Mouse (Mus musculus) layer of hippocampus, postnatal 25 days (tissue): ENCODE measurements around the gene Cacna1s. TPM values are rescaled to one million over a fixed set of nuclear protein-coding genes. Genes with fewer than 3 reads are reported as not detected.
A peak's percentile ranks its signal among the peaks of the same experiment; 100 is the strongest.

Experiments
- DNase-seq, 2 experiments: peaks; one replicate each; pipeline ENCODE4 v3.0.0; 2022; ENCODE audit warnings: mixed read lengths in 2 of 2, low spot score in 1 of 2; ENCODE audit errors: extremely low spot score in 1 of 2
- total RNA-seq, 2 experiments: library from RNA; stranded (reverse); gene quantifications; 2 replicates each; pipeline ENCODE4 v1.2.3; 2021

Gene Cacna1s
- total RNA-seq, 2 experiments from 2014 or later = 0.44 to 0.45 TPM

- DNase-seq = no peak
Measured at GRCm38 (mm10) chr1:136134547-136134946, 82.0 kb downstream of the Cacna1s start.

DNA sequence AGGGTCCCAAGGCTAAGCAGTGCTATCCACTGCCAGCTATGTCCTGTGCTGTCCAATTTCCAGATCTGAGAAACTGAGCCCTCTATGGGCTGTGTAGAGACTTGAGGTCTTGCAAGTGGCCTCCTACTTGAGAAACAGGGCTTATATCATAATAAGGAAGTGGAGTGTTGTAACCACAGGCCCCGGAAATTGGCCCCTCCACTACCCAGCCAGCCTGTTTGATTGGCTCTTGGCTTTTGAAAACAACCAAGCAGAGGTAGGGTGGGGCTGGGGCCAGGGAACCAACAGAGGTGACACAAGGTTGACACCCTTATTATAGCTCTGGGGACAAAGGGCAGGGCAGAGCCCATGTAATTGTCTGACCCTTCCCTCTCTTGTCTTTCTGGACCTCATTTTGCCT is 82.5 kb downstream of the Cacna1s start:
- DNase-seq = no peak

GRCm38 (mm10) chr1:136135777-136136444 is 83.4 kb downstream of the Cacna1s start:
- no peak for DNase-seq

DNA sequence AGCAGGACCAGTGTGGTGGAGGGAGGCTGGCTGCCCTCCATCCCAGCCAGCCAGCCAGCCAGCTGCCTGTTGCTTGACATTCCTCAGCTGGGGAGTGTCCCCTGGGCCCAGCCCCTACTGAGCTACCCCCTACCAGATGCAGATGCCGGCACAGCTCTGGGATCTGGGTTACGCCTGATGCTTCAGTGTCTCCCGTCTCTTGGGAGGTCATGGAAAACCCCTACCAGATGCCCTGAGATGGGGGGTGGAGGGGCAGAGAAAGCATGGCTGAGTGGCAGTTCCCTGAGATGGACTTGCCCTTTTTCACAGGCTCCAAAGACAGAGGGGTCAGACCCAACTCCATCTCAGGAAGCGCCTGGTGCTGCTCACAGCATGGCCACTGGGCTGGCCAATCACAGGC is 84.0 kb downstream of the Cacna1s start:
- no peak for DNase-seq

GRCm38 (mm10) chr1:136137071-136137531 is 84.6 kb downstream of the Cacna1s start:
- no peak for DNase-seq

DNA sequence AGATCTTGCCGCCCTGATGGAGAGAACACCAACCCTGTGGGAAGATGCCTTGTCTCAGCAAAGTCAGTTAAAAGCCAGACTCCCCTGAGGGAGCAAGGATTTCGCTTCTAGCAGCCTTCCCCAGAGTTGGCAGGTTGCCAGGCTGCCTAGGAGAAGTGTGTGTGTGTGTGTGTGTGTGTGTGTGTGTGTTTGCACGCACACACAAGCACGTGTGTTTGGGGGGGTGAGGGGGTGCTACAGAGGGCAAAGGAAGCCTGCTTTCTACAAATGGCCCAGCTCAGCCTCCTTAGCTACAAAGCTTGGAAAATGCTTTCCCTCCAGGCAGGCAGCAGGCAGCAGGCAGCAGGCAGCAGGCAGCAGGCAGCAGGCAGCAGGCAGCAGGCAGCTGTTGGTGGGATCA is 85.0 kb downstream of the Cacna1s start:
- peak in 1 of 2 experiments; percentile 52 for DNase-seq

DNA sequence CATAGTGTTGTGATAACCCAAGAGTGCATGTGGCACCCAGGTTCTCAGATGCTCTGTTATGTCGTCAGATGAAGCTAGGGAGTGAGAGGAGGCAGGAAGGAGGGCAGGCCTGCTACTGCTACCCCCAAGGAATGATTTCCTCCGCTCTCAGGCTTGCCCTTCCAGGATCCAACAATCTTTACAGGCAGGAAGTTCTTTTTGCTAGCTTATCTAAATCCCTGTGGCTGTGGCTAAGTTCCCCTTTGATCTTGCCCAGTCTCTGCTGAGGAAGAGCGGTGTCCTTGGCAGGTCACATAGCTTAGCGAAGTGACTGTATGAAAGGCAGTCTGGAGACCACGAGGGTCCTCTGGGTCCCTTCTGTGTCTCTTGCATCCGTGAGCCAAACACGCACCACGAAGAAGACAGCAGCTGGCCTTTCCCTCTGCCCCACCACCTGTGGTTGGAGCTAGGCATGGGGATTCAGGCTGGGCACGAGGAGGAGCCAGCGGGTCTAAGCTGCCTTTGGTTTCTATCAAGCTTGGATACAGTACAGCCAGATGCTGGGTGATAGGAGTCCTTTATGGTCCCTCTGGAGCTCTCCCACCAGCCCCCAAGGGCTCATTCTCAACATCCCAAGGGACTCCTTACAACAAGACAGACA is 85.8 kb downstream of the Cacna1s start:
- no peak for DNase-seq

- DNase-seq = peak; percentile 63 to 66
Measured at GRCm38 (mm10) chr1:136139990-136140640, 87.6 kb downstream of the Cacna1s start.

GRCm38 (mm10) chr1:136141176-136141950 is 88.8 kb downstream of the Cacna1s start:
- no peak for DNase-seq

DNA sequence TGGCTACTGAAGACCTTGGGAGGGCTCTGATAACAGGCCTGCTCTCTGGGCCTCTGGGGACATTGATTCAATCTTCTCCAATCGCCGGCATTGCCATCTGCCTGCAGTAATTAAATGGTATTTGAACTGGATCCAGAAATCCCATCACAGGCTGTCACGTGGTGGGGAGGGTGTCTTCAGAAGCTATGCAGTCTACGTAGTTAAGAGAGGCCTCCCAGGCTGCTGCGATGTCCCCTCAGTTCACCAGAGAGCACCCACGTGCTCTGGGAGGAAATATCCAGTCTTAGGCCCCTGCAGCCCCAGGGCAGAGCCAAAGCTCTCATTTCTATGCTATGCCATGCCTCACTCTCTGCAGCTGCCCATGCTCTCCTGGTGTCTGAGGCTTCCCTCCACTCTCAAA is 89.8 kb downstream of the Cacna1s start:
- DNase-seq = no peak

GRCm38 (mm10) chr1:136143514-136143913 is 91.0 kb downstream of the Cacna1s start:
- DNase-seq = peak in 1 of 2 experiments; percentile 37

DNA sequence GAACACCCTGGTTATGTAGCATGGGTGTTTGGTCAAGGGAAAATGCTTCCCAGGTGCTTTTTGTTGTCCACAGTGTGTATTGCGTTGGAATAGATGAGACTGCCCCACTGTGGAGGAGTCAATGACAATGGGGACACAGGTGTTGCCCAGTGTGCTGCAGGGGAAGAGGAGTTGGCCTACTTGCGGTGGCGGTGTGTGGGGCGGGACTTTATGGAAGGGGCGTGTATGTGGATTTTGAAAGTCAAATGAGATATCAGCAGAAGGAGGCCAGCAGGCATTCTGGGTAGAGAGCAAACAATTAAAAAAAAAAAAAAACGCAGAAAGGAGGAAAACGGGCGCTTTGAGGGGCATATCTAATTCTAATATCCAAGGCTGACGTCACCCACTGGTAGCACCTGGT is 97.2 kb downstream of the Cacna1s start:
- DNase-seq = no peak

- DNase-seq = no peak
Measured at GRCm38 (mm10) chr1:136151371-136151770, 98.8 kb downstream of the Cacna1s start.

- no peak for DNase-seq
Measured at GRCm38 (mm10) chr1:136156304-136156703, 103.8 kb downstream of the Cacna1s start.

DNA sequence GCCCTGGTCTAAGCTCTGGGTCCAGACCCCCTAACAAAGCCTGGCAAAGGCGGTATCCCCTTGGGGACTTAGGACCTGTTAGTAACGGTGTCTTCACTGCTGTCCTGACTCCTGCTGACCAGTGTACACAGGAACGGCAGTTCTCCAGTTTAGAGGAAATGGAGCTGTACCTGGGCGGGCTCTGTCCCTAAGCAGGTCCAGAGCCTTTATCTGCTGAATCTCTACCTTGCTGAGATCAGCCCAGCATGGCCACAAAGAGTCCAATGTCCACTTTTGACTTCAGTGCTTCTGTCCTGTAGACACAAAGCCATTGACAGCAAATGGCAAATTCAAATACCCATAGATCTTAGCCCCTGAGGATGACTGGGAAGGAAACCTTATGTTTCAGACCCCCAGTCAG is 104.4 kb downstream of the Cacna1s start:
- no peak for DNase-seq

DNA sequence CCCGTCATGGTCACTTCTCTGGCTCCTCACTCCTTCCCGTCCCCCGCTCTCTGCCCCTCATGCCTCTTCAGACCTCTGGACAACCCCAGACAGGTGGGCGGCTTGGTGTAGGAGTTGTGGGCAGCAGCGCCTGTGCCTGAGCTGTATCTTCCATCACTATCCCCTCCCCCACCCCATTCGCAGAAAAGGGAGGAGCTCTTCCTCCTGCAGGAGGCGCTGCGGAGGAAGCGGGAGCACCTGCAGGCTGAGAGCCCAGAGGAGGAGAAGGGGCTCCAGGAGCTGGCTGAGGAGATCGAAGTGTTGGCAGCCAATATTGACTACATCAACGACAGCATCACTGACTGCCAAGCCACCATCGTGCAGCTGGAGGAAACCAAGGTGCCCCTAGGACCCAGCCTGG is 107.3 kb downstream of the Cacna1s start:
- no peak for DNase-seq

- DNase-seq = no peak
Measured at GRCm38 (mm10) chr1:136160297-136160696, 107.7 kb downstream of the Cacna1s start.

GRCm38 (mm10) chr1:136160930-136161329 is 108.4 kb downstream of the Cacna1s start:
- DNase-seq = no peak

GRCm38 (mm10) chr1:136161333-136161921 is 108.9 kb downstream of the Cacna1s start:
- DNase-seq = no peak

- no peak for DNase-seq
Measured at GRCm38 (mm10) chr1:136165436-136165835, 112.9 kb downstream of the Cacna1s start.
